Mouse (Mus musculus) kidney, embryonic 15.5 days (tissue): ENCODE data around the gene Cks2. TPM values are rescaled to one million over a fixed set of nuclear protein-coding genes. Genes with fewer than 3 reads are reported as not detected.

Source experiments
- ATAC-seq: fragments of 200-750 bp; cut with Nextera tagmentation; replicated peaks from 2 replicates; pipeline ENCODE4 v1.8.0; 2017; ENCODE audit warnings: moderate TSS enrichment; ENCODE audit not compliant: low FRiP score
- H3K27ac ChIP-seq: fragments of 300-500 bp; sonication (generic); 2 replicates; pipeline ENCODE4 v1.5.1; 2015; ENCODE audit warnings: mild to moderate bottlenecking, inconsistent platforms
- H3K27me3 ChIP-seq: fragments of 300-500 bp; sonication (generic); 2 replicates; pipeline ENCODE4 v1.6.1; 2015; ENCODE audit warnings: inconsistent platforms
- H3K36me3 ChIP-seq: fragments of 300-500 bp; sonication (generic); 2 replicates; pipeline ENCODE4 v1.6.1; 2015; ENCODE audit warnings: inconsistent platforms
- H3K4me1 ChIP-seq: fragments of 300-500 bp; sonication (generic); 2 replicates; pipeline ENCODE4 v1.6.1; 2015; ENCODE audit warnings: inconsistent platforms
- H3K4me2 ChIP-seq: fragments of 300-500 bp; sonication (generic); 2 replicates; pipeline ENCODE4 v1.6.1; 2015; ENCODE audit warnings: moderate library complexity, mild to moderate bottlenecking, inconsistent platforms
- H3K4me3 ChIP-seq: fragments of 300-500 bp; sonication (generic); replicated peaks from 2 replicates; pipeline ENCODE4 v1.5.1; 2015; ENCODE audit warnings: mild to moderate bottlenecking, inconsistent platforms
- H3K9ac ChIP-seq: fragments of 300-500 bp; sonication (generic); 2 replicates; pipeline ENCODE4 v1.6.1; 2015; ENCODE audit warnings: mild to moderate bottlenecking, inconsistent platforms
- H3K9me3 ChIP-seq: fragments of 300-500 bp; sonication (generic); replicated peaks from 2 replicates; pipeline ENCODE4 v1.6.1; 2016; ENCODE audit warnings: inconsistent platforms
- WGBS: fragments of 180-500 bp; shearing (Covaris S2); methylation state at CpG from one replicate; pipeline ENCODE4 v1.1.7; 2015; ENCODE audit warnings: mixed read lengths; 5-methylcytosine and 5-hydroxymethylcytosine counted together
- polyA plus RNA-seq: library from polyadenylated mRNA; unstranded; fragments of >200 nt; fragmentation: Nextera tagmentation; extraction: Ambion mirVana; gene quantifications from 2 replicates; pipeline ENCODE4 v1.2.1, GENCODE M21; 2015

Cks2 gene
- polyA plus RNA-seq, 1 experiment from 2014 or later, result 370 TPM

DNA sequence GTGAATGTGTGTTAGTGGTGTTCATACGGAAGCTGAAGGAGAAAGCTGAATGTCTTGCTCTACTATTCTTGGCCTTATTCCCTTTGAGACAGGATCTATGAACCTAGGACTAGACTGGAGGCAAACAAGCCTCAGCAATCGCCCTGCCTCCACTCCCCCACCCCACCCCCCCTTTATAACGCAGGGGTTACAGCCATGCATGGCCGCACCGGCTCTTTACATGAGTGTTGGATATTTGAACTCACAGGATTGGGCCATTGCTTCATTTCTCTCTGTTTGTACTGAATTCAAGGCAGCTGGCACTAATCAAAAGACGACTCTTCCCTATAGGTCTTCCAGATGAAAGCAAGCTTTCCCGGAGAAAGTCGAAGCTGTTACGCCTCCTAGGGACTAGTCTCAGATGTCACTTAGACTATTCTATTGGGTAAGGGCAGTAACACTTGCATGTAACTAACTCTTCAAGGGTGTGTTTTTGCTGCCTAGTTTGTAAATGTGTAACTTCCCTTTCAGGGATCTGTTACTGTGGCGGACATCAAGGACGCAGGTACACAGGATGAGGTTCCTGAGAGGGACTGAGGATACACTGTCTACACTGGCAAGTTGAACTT is 2.8 kb upstream of the Cks2 start:
- 17% methylated on average over 11 of the region's 11 CpGs for WGBS
- Histone ChIP-seq H3K27me3 (no peaks in the 10 kb centered on the region), H3K9ac (no peak overlapping the region), H3K27ac (peak overlapping the region; percentile 63), H3K36me3 (no peaks in the 10 kb centered on the region), H3K9me3 (no peaks in the 10 kb centered on the region), H3K4me3 (0 out of 2 replicates have a peak overlapping the region, but pooled peaks have one; percentile 5), H3K4me2 (peak overlapping the region; percentile 43), H3K4me1 (peaks cover 23% of the 10 kb centered on the region)
- ATAC-seq, result peak; percentile 8; the same call in 1 of the 2 replicates

GRCm38 (mm10) chr13:51643924-51644828 is 856 bp upstream of the Cks2 start:
- Histone ChIP-seq H3K4me1 (peaks cover 39% of the 10 kb centered on the region), H3K27ac (peak overlapping the region; percentile 85), H3K4me3 (peak overlapping the region; percentile 90), H3K9ac (peak overlapping the region; percentile 37), H3K4me2 (peak overlapping the region; percentile 67), H3K9me3 (no peaks in the 10 kb centered on the region), H3K27me3 (no peaks in the 10 kb centered on the region), H3K36me3 (no peaks in the 10 kb centered on the region)
- 50% methylated on average over 20 of the region's 20 CpGs for WGBS
- peak; percentile 7; the same call in 1 of the 2 replicates for ATAC-seq

GRCm38 (mm10) chr13:51645872-51646271 is 840 bp downstream of the Cks2 start:
- H3K36me3 ChIP-seq, result peaks cover 8% of the 10 kb centered on the region
- 1% methylated on average over 7 of the region's 7 CpGs for WGBS
- H3K27me3 ChIP-seq, result no peaks in the 10 kb centered on the region
- H3K9me3 ChIP-seq, result no peaks in the 10 kb centered on the region
- peak overlapping the region; percentile 90 for H3K4me3 ChIP-seq
- ATAC-seq, result no peak
- H3K27ac ChIP-seq, result peak overlapping the region; percentile 91
- peak overlapping the region; percentile 67 for H3K4me2 ChIP-seq
- H3K9ac ChIP-seq, result peak overlapping the region; percentile 89
- H3K4me1 ChIP-seq, result peaks cover 42% of the 10 kb centered on the region

GRCm38 (mm10) chr13:51646362-51647027 is 1.5 kb downstream of the Cks2 start:
- Histone ChIP-seq H3K36me3 (peaks cover 12% of the 10 kb centered on the region), H3K4me1 (peaks cover 47% of the 10 kb centered on the region), H3K9me3 (no peaks in the 10 kb centered on the region), H3K4me2 (peak overlapping the region; percentile 67), H3K9ac (peak overlapping the region; percentile 89), H3K27me3 (no peaks in the 10 kb centered on the region), H3K4me3 (peak overlapping the region; percentile 90), H3K27ac (0 out of 2 replicates have a peak overlapping the region, but pooled peaks have one; percentile 10)
- WGBS, result 26% methylated on average over 3 of the region's 3 CpGs
- ATAC-seq, result no peak

DNA sequence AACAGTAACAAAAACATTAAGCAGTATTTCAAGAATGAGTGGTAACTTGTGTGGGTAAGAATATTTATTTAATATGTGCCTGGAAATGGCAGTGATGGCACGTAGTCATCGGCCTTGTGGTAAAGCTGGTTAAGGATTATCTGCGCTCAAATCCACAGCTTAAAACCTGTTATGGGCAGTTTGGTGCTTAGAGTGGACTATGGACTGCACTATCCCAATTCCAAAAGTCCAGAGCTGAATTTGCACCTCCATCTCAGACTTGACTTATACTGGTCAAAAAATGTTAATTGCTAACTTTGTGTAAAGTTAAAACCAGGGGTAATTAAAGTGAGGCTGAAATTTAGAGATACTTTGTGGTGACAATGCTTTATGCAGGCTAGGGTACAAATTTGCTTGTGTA is 2.7 kb downstream of the Cks2 start:
- WGBS, result 88% methylated on average over 3 of the region's 3 CpGs
- peak overlapping the region; percentile 90 for H3K4me3 ChIP-seq

GRCm38 (mm10) chr13:51648237-51648636 is 3.2 kb downstream of the Cks2 start:
- H3K4me1 ChIP-seq, result peaks cover 46% of the 10 kb centered on the region
- no peak overlapping the region for H3K27ac ChIP-seq
- H3K9ac ChIP-seq, result no peak overlapping the region
- no peaks in the 10 kb centered on the region for H3K27me3 ChIP-seq
- H3K4me3 ChIP-seq, result peak overlapping the region; percentile 90; the same call in 1 of the 2 replicates
- H3K36me3 ChIP-seq, result peaks cover 21% of the 10 kb centered on the region
- no peak for ATAC-seq
- peak overlapping the region; percentile 67 for H3K4me2 ChIP-seq
- H3K9me3 ChIP-seq, result no peaks in the 10 kb centered on the region
- 88% methylated on average over 4 of the region's 4 CpGs for WGBS

More for the DNA sequence above, 2.7 kb downstream of the Cks2 start:
- Histone ChIP-seq H3K27ac (peak overlapping the region; percentile 45; the same call in 1 of the 2 replicates), H3K9me3 (no peaks in the 10 kb centered on the region), H3K4me1 (peaks cover 46% of the 10 kb centered on the region), H3K27me3 (no peaks in the 10 kb centered on the region), H3K9ac (peak overlapping the region; percentile 10; the same call in 1 of the 2 replicates), H3K4me2 (peak overlapping the region; percentile 67), H3K36me3 (peaks cover 16% of the 10 kb centered on the region)
- ATAC-seq, result no peak

DNA sequence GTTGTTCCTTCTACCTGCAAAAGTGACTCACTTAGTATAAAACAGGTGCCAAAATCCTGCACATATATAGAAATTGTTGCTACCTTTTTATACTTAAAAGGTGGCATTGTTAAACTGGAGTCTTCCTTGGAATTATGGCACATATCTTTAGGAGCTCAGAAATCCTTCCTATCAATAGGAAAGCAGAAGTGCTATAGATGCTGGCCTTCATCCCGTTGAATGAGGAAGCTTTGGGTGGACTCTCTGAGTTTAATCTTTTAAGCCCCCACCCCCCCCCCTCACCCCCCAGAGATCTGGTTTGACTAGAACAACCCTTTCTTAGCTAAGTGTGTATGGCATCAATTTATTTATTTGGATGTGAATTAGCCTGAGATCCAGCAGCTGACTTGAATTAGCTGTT is 4.7 kb downstream of the Cks2 start:
- H3K27ac ChIP-seq, result no peak overlapping the region

GRCm38 (mm10) chr13:51651408-51652064 is 6.5 kb downstream of the Cks2 start, which contains the start of gene Secisbp2:
TSS of gene Secisbp2 (plus strand) at chr13:51651697.
- WGBS, result under 1% methylated on average over 69 of the region's 69 CpGs
- H3K4me1 ChIP-seq, result peaks cover 42% of the 10 kb centered on the region
- peak within 1 kb of the TSS; percentile 79 for H3K4me2 ChIP-seq
- no peaks in the 10 kb centered on the region for H3K27me3 ChIP-seq
- H3K36me3 ChIP-seq, result peaks cover 52% of the 10 kb centered on the region
- H3K9me3 ChIP-seq, result no peaks in the 10 kb centered on the region
- peak within 1 kb of the TSS; percentile 69 for H3K9ac ChIP-seq
- H3K27ac ChIP-seq, result peak within 1 kb of the TSS; percentile 93
- peak; percentile 93 for ATAC-seq
- peak within 1 kb of the TSS; percentile 82 for H3K4me3 ChIP-seq

More for the DNA sequence above, 4.7 kb downstream of the Cks2 start:
- no peak overlapping the region for H3K9ac ChIP-seq
- no peaks in the 10 kb centered on the region for H3K27me3 ChIP-seq
- peaks cover 40% of the 10 kb centered on the region for H3K4me1 ChIP-seq
- no peak overlapping the region for H3K4me2 ChIP-seq
- H3K4me3 ChIP-seq, result no peak overlapping the region
- no peak for ATAC-seq
- H3K36me3 ChIP-seq, result peaks cover 34% of the 10 kb centered on the region
- 82% methylated on average over 1 of the region's 1 CpGs for WGBS
- H3K9me3 ChIP-seq, result no peaks in the 10 kb centered on the region

DNA sequence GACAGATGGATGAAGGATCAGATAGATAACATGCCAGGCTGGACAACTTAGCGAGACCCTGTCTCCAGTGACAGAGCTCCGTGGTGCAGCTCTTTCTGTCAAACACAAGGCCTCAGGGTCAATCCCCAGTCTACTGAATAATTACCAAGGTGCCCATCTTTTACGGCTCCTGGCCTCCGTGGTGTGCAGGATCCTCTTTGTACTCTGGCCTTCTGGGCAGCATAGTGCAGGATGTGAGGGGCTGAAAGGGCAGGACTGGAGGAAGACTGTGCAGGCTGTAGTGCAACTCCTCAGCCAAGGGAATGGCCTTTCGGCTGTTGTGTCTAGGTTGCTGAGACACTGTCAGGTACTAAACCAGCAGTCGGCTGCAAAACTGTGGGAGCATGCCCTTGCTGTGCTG is 8.1 kb downstream of the Cks2 start:
- Histone ChIP-seq H3K9ac (no peak overlapping the region), H3K9me3 (no peaks in the 10 kb centered on the region), H3K4me3 (no peak overlapping the region), H3K4me2 (no peak overlapping the region), H3K36me3 (peaks cover 68% of the 10 kb centered on the region), H3K4me1 (peaks cover 25% of the 10 kb centered on the region), H3K27ac (no peak overlapping the region), H3K27me3 (no peaks in the 10 kb centered on the region)
- no peak for ATAC-seq
- WGBS, result 93% methylated on average over 6 of the region's 6 CpGs

DNA sequence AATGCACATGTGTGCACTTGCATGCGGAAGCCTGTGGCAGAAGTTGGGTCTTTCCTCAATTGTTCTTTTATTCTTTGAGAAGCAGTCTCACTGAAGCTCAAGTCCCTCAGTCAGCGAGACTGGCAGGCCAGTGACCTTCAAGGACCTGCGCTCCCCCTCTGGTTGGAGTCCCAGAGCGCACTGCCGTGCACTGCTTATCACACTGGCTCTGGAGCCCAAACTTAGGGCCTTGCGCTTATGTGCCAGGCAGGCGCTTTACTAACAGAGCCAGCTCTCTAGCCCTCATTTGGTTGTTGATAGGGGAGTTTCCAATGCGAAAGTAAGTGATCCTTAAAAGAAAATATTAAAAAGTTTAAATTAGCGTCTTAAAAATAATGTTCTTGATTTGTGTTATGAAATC is 8.9 kb downstream of the Cks2 start:
- H3K4me1 ChIP-seq, result peaks cover 18% of the 10 kb centered on the region
- no peak overlapping the region for H3K9ac ChIP-seq
- no peak for ATAC-seq
- peaks cover 76% of the 10 kb centered on the region for H3K36me3 ChIP-seq
- no peak overlapping the region for H3K4me3 ChIP-seq
- H3K27me3 ChIP-seq, result no peaks in the 10 kb centered on the region
- no peak overlapping the region for H3K27ac ChIP-seq
- WGBS, result 92% methylated on average over 9 of the region's 9 CpGs
- H3K4me2 ChIP-seq, result no peak overlapping the region
- H3K9me3 ChIP-seq, result no peaks in the 10 kb centered on the region

- WGBS, result 84% methylated on average over 13 of the region's 13 CpGs
- H3K9ac ChIP-seq, result no peak overlapping the region
- peaks cover 90% of the 10 kb centered on the region for H3K36me3 ChIP-seq
- peak; percentile 76; the same call in 1 of the 2 replicates for ATAC-seq
- H3K4me3 ChIP-seq, result no peak overlapping the region
- H3K4me1 ChIP-seq, result peaks cover 11% of the 10 kb centered on the region; the same call in 1 of the 2 replicates
- no peaks in the 10 kb centered on the region for H3K9me3 ChIP-seq
- no peaks in the 10 kb centered on the region for H3K27me3 ChIP-seq
- H3K4me2 ChIP-seq, result no peak overlapping the region
- H3K27ac ChIP-seq, result peak overlapping the region; percentile 67
These were observed 11.6 kb downstream of the Cks2 start for GRCm38 (mm10) chr13:51656516-51657235.
